Mouse (Mus musculus) gastrocnemius, postnatal 4 days (tissue): Measurements from ENCODE around the gene Ankrd26. TPM values are rescaled to one million over a fixed set of nuclear protein-coding genes. Genes with fewer than 3 reads are reported as not detected.
"Not testable (repeated sequence)": the region's sequence is repeated elsewhere in the genome, so short reads cannot be mapped to it uniquely, and the experiment has no call there.

Experiments
- DNase-seq, 2 experiments: peaks; one replicate each; pipeline ENCODE4 v3.0.0; 2021 to 2022; ENCODE audit warnings: low spot score in 2 of 2, mixed read lengths in 2 of 2
- long read RNA-seq, 2 experiments: library from polyadenylated mRNA; stranded (forward); transcript quantifications; one replicate each; pipeline ENCODE4 v2.0.0; 2021
- total RNA-seq, 2 experiments: library from RNA; stranded (reverse); gene quantifications; 2 replicates each; pipeline ENCODE4 v1.2.3; 2021

Ankrd26 gene
- 1 to 10 TPM; 5.4 to 6.4 TPM for total RNA-seq
- long read RNA-seq, experiment 1: 0 reads
- long read RNA-seq, experiment 2: 0 reads

- DNase-seq: peak; percentile 85 to 92
These were observed at the start of gene Ankrd26 for GRCm38 (mm10) chr6:118561745-118562609. TSS of gene Ankrd26 (minus strand) at chr6:118562226.

DNA sequence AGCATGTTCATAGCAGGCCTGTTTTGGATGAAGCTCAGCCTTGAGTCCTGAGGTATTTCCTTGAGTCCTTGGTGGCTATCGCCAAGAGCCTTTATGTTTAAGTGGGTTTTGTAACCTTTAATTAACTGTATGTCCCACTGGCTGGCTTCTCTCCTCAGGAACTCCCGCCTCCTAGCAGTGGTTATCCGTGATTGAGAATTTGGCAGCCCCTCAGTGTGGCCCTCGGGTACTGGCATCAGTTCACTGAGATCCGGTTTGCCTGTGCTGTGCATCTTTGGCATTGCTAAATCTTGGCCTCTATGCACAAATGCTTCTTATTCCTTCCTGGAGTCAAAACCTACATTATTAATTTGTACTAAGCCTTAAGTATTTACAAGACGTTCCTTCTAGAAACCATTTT is 46.9 kb upstream of the Ankrd26 start:
- DNase-seq: no peak

GRCm38 (mm10) chr6:118605974-118606373 is 43.9 kb upstream of the Ankrd26 start:
- no peak for DNase-seq

DNA sequence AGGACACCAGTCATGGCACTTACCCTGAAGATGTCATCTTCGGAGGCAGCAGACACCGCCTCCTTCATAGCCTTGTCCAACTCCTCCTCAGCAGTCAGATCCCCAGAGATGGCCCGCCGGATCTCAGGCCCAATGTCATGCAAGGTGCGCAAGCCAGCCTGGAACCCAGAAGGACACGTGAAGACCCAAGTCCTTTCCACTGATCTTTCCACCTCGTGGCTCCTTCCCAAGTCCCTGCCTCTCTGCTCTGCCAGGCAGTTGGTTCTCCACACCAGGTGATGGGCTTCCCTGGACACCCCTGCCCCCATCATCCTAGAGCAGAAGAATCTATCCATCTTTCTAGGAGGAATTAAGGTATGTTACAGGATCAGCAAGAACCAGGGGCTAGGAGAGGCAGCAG is 41.8 kb upstream of the Ankrd26 start:
- DNase-seq: no peak

GRCm38 (mm10) chr6:118595681-118596055 is 33.6 kb upstream of the Ankrd26 start:
- no peak for DNase-seq

DNA sequence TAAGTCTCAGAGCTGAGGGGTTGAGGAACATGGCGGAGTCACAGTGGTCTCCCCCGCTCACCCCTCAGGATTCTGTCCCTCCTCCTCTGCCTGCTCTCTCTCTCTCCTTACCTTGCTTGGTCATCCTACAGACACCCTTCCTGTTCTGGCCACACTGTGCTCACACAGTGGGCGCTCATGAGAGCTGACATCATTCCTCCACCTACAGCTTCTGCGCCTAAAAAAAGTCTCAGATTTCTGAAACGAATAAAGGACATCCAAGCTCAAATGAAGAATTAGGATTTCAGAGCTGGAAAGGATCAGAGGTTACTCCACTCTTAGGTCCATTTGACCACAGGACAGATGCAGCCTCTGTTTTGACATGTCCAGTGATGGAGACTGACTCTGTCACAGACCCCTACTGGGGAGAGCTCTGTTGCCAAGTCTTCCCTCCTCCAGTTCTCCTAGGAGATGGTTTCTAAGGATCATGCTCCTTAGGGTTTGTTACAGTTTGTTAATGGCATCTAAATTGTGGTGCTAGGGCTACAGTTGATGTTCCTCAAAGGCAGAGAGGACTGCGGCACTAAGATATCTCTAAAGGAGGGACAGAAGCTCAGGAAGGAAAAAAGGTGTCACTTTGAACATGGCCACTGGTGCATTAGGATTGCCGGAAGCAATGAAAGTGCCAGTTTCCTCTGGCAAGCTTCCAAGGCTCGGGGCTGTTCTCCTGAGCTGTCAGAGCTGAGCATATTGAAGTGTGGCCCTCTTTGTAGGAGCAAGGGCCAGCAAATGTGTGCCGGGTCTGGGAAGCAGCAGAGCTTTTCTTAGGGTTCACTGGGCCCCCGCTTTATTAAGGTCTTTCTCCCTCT is 33.0 kb upstream of the Ankrd26 start:
- DNase-seq: no peak

- no peak for DNase-seq
These were observed 32.0 kb upstream of the Ankrd26 start for GRCm38 (mm10) chr6:118594070-118594469.

DNA sequence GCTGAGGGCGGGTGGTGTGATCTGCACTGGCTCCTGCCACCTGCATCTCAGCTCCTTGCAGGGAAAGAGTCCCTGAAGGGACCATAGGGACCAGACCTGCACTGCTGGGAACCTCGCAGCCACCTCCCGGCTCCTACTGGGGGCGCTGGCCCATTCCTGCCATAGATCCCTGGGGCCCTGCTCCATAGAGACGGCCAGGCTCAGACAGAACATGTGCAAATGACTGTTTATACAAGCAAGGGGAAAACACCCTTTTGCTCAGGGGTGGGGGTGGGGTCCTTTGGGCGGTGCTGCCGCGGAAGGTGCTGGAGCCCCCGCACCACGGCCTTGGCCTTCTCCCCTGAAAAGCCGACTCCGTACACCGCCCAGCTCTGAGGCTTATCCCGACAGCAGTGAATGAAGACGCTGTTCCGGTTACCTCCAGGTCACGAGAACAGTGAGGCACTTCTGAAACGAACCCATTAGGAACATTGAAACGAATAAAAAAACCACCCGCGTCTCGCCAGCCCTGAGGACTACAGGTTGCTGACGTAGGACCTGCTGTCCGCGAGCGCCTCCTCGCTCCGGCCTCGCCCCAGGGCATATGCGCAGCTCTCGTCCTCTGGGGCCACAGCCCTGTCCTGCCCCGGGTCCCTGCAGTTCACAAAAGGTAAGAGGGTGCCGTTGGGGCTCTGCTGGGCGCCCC is 31.5 kb upstream of the Ankrd26 start:
- DNase-seq: peak in 1 of 2 experiments; percentile 14

DNA sequence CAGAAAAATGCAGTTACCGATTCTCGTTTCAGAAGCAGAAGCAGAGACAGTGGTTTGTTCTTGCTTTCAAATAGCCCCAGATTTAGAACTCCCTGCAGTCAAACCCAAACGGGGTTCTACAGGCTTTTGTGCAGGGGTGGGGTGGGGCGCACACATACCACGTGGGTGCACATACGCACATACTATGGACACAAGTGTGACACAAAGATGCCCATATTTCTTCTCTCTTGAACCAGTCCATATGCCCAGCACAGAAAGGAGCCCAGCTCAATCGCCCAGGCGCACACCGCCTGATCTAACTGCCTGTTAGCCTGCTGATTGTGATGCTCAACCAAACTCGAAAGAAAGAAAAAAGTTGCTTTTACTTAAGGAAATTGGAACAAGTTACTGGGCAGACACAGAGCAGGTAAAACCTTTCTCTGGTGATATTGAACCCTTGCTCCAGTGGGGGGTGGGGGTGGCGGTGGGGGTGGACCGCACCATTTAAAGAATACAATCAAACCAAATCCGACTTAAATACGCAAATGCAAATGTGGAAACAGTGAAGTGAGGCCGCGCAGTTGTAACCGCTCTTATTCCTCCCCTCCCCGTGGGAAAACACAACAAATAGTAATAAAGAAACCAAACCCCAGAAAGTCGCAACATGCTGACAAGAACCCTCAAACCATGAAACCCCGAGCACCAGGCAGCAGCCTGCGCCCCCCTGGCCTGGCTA is 30.8 kb upstream of the Ankrd26 start:
- DNase-seq: no peak

GRCm38 (mm10) chr6:118578741-118579140 is 16.7 kb upstream of the Ankrd26 start:
- DNase-seq: not testable (repeated sequence)

GRCm38 (mm10) chr6:118574351-118574750 is 12.3 kb upstream of the Ankrd26 start:
- no peak for DNase-seq

- no peak for DNase-seq
These were observed 5.8 kb upstream of the Ankrd26 start for GRCm38 (mm10) chr6:118567816-118568215.

- DNase-seq: no peak
These were observed 801 bp downstream of the Ankrd26 start for GRCm38 (mm10) chr6:118561225-118561624.

DNA sequence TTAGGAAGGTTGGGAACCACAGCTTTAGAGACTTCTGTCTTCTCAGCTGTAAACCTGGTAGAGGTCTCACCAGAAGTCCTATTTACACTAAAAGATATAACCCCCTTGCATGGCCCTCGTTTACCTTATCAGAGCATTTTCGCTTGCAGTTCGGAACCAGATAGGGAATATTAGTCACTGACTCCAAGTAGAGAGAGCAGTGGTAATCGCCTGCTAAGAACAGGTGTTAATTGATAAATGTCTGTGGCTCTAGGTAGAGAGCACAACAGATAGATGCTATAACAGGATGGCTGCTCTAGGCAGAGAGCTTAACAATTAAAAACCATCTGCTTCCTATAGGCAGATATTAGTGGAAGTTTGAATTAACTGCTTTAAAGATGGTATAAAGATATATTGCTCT is 23.4 kb downstream of the Ankrd26 start:
- no peak for DNase-seq

- not testable (repeated sequence) for DNase-seq
These were observed 24.8 kb downstream of the Ankrd26 start for GRCm38 (mm10) chr6:118537201-118537600.

GRCm38 (mm10) chr6:118535321-118535720 is 26.7 kb downstream of the Ankrd26 start:
- DNase-seq: no peak

DNA sequence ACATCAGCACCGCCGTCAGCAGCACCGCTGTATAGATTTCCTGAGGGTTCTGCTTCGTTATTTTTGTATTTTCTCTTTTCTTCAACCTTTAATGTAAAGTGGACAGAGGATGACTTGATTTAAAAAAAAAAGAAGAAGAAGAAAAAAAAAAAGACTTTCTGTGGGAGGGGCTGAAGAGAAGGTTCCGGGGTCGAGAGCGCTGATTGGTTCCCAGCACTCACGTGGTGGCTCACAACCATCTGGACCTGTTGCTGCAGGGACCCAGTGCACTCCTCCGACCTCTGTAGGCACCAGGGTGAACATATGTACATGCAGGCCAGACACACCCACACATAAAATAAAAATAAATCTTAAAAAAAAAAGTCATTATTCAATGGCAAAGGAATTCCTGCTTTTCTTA is 28.6 kb downstream of the Ankrd26 start:
- no peak for DNase-seq

DNA sequence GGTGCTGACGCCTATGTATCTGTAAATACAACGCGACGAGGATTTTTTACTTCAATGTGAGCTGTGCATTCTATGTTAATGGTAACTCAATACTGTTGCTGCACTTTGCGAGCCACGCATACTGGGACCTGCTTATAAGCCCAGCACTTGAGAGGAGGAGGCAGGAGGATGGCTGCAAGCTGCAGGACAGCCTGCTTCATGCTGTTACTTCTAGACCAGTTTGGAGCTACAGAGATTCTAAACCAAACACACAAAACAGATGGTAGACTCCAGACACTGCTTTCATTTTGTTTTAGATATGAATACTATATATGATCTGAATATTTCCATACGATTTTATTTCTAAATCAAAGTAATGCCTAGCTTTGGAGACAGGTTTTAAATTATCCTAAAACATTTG is 41.4 kb downstream of the Ankrd26 start:
- no peak for DNase-seq

DNA sequence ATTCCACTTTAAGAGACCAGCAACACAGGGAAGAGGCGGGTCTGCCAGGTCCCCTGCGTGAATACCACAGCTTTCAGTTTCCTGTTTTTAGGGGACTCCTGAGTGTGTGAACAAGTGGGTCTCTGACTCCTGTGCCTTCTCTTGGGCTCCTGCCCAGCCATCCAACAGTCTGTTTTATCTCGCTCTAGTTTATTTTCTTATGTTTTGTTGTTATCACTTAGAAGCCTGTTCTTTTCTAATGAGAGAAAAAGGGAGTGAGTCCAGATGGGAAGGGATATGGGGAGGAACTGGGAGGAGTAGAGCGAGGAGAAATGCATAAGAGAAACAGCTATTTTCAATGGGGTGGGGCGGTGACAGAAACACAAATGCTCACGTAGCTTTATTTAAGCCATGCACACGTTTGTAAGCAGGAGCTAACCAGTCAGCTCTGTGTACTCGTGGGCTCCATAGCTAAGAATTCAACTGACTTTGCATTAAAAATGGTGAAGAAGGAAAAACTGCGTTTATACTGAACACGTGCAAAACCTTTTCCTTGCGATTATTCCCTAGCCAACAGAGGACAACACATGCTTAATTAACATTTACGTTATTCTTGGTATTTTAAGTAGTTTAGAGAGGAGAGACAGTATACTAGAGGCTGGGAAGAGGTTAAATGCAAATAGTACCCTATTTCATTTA is 48.6 kb downstream of the Ankrd26 start:
- no peak for DNase-seq

- DNase-seq: no peak
These were observed 63.0 kb downstream of the Ankrd26 start for GRCm38 (mm10) chr6:118499010-118499409.
